Mouse (Mus musculus): ENCODE data around the gene Hmgn2. TPM values are rescaled to one million over a fixed set of nuclear protein-coding genes. Genes with fewer than 3 reads are reported as not detected.

Hmgn2 gene
- 100 to 1,000 TPM in 1 of 2 experiments, 10 to 100 TPM in 1; 92.3 to 109 TPM for total RNA-seq (2021)
- polyA plus RNA-seq (2012; rRNA removed) = 23.1 and 59.6 TPM in 2 replicates
- long read RNA-seq, transcript Hmgn2-203 (6 exons, 1,265 nt) = major isoform, 131 of 138 reads
- long read RNA-seq, partial matches to known transcripts = 1 of 138 reads
- long read RNA-seq, other reads (novel, unspliced or antisense) = 3 of 138 reads

DNA sequence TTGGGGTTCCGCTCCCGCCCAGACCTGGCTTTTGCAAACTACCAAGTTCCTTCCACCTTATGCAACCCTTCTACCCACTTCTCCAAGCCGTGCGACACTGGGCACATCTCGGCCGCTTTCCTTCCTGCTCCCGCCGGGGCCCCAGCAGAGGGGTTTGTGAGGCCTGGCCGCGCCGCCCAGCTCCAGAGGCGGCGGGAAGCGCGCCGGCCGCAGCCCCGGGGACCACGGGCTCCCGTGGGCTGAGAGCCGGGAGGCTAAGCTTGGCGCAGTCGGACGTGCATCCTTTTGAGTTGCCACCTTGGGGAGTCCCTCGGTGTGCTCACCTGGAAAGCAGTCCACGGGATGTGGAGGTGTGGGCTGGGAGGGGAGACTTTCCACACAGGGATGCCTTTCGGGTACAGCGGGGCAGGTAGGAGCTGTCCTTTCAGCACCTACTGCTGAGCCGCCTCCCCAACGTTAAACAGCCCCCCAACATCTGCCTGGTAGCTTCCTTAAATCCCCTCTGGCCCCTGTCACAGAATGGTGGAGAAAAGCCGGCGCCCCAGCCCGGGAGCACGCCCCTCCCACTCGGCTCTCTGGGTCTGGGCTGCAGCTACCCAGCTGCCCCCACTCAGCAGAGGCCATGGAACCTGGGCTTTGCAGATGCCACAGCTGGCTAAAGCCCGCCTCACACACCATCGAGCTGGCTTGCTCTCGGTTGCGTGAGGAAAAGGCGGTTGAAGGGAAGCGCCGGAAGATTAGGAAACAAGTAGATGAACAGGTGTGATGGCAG, at the start of gene Hmgn2:
Gene Hmgn2 (minus strand): TSS at position 501 of the 772 bp plus-strand sequence.
- Histone ChIP-seq H3K27ac (peak within 1 kb of the TSS; percentile 97), H3K4me3 (peak within 1 kb of the TSS; percentile 99), H3K79me2 (replicated peaks; ENCODE audit: control insufficient read depth, insufficient read depth, low read length) (no peaks in the 10 kb centered on the region), H3K9ac (ENCODE audit: low read depth, low read length) (peak within 1 kb of the TSS; percentile 88), H3K4me1 (ENCODE audit: control insufficient read depth, insufficient read depth, low read length) (no peaks in the 10 kb centered on the region), H3K36me3 (ENCODE audit: control insufficient read depth, insufficient read depth, low read length) (peaks cover 7% of the 10 kb centered on the region), H3K27me3 (ENCODE audit: control insufficient read depth, insufficient read depth, low read length) (no peaks in the 10 kb centered on the region)
- whole genome bisulfite sequencing = under 1% methylated on average over 42 of the region's 42 CpGs
- intact Hi-C loops (cut with DNase I) = loop anchor here (2.0 kb wide), 1 partner anchor 32 kb away; the partner anchor contains the start of gene Dhdds
- TF ChIP-seq EP300 (IDR thresholded peaks at IDR 0.05; ENCODE audit: insufficient read depth, low read depth, low read length) (no peak), POLR2A (IDR thresholded peaks at IDR 0.05; ENCODE audit: insufficient read depth, low read depth, low read length) (no peak), CTCF (IDR thresholded peaks at IDR 0.05) (no peak)
- peak in 1 of 2 experiments; percentile 56 for DNase-seq

DNA sequence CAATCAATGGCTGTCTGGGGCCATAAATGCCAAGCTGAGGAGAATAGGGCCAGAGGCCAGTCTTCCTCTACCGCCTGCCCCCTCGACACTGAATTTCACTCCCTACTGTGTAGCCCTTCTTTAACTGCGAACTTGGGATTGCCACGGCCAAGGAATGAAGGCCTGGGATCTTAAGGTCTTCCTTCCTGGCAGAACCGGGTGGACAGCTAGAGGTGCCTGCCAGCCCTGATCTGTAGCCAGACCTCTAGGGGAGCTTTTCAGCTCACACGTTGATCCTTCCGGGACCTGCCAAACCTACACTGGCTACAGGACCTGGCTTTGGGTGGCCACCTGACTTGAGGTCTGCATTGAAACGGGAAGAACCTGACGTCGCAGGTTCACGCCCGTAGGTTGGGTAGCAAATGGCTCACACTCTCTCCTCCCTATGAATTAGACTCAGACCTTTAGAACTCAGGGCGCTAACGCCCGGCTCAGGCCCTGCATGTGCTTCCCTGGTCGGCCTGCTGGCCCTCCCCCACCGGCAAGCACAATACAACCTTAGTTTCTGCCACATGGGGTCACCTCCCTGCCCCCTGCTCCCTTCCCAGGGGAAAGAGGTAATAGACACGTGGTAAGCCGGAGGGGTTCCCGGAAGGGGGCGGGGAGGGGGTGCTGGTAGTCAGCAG, 48.9 kb upstream of the Hmgn2 start:
- Histone ChIP-seq H3K4me3 (no peak overlapping the region), H3K27me3 (ENCODE audit: control insufficient read depth, insufficient read depth, low read length) (peaks cover 11% of the 10 kb centered on the region), H3K4me1 (ENCODE audit: control insufficient read depth, insufficient read depth, low read length) (no peaks in the 10 kb centered on the region), H3K27ac (no peak overlapping the region), H3K9ac (ENCODE audit: low read depth, low read length) (no peak overlapping the region), H3K79me2 (replicated peaks; ENCODE audit: control insufficient read depth, insufficient read depth, low read length) (no peaks in the 10 kb centered on the region), H3K36me3 (ENCODE audit: control insufficient read depth, insufficient read depth, low read length) (no peaks in the 10 kb centered on the region)
- TF ChIP-seq POLR2A (IDR thresholded peaks at IDR 0.05; ENCODE audit: insufficient read depth, low read depth, low read length) (no peak), CTCF (IDR thresholded peaks at IDR 0.05) (no peak), EP300 (IDR thresholded peaks at IDR 0.05; ENCODE audit: insufficient read depth, low read depth, low read length) (no peak)
- DNase-seq = no peak
- intact Hi-C loops (cut with DNase I) = no loop called here
- WGBS = 5% methylated on average over 21 of the region's 21 CpGs

DNA sequence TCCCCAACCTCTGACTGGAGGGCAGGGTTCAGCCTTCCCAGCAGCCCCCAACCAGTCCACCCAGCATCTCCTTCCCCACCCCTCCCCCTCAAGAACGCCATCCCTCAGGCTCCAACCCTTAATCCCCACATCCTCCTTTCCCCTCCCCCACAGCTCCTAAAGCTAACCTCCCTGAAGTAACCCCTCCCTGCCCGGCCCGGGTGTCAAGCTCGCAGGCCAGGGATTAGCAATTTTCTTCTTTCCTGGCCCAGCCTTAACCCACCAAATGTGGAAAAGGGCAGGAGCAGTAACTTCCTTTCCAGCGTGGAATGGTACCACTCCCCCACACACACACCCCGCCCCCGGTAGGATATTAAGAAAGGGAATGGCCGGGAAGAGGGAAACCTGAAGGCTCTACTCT, 48.3 kb upstream of the Hmgn2 start:
- 6% methylated on average over 8 of the region's 8 CpGs for WGBS
- peaks cover 11% of the 10 kb centered on the region for H3K27me3 ChIP-seq (ENCODE audit: control insufficient read depth, insufficient read depth, low read length)
- intact Hi-C loops (cut with DNase I) = no loop called here
- DNase-seq = no peak
- H3K36me3 ChIP-seq (ENCODE audit: control insufficient read depth, insufficient read depth, low read length) = no peaks in the 10 kb centered on the region
- no peaks in the 10 kb centered on the region for H3K79me2 ChIP-seq (replicated peaks; ENCODE audit: control insufficient read depth, insufficient read depth, low read length)
- no peak overlapping the region for H3K27ac ChIP-seq
- no peaks in the 10 kb centered on the region for H3K4me1 ChIP-seq (ENCODE audit: control insufficient read depth, insufficient read depth, low read length)
- no peak for TF ChIP-seq POLR2A (IDR thresholded peaks at IDR 0.05; ENCODE audit: insufficient read depth, low read depth, low read length)
- TF ChIP-seq CTCF (IDR thresholded peaks at IDR 0.05) = no peak
- TF ChIP-seq EP300 (IDR thresholded peaks at IDR 0.05; ENCODE audit: insufficient read depth, low read depth, low read length) = no peak
- no peak overlapping the region for H3K9ac ChIP-seq (ENCODE audit: low read depth, low read length)
- H3K4me3 ChIP-seq = no peak overlapping the region

DNA sequence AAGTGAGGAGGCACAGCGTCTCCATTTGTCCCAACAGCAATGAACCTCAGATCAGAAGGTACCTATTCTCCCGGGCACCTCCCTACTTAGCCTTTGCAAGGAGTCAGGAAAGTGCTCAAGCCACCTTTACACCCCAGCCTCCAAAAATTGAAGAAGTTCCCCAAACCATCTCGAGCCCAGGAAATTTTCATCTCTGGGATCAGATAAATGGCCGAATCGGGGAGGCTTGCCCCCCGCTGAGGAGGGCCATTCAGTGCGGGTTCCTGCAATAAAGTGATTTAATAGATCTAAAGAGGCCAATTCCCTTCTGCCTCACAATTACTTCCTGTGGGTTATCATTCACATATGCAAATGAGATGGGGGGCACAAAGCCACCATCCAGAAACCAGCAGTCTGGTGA, 47.8 kb upstream of the Hmgn2 start:
- intact Hi-C loops (cut with DNase I) = no loop called here
- H3K4me1 ChIP-seq (ENCODE audit: control insufficient read depth, insufficient read depth, low read length) = no peaks in the 10 kb centered on the region

DNA sequence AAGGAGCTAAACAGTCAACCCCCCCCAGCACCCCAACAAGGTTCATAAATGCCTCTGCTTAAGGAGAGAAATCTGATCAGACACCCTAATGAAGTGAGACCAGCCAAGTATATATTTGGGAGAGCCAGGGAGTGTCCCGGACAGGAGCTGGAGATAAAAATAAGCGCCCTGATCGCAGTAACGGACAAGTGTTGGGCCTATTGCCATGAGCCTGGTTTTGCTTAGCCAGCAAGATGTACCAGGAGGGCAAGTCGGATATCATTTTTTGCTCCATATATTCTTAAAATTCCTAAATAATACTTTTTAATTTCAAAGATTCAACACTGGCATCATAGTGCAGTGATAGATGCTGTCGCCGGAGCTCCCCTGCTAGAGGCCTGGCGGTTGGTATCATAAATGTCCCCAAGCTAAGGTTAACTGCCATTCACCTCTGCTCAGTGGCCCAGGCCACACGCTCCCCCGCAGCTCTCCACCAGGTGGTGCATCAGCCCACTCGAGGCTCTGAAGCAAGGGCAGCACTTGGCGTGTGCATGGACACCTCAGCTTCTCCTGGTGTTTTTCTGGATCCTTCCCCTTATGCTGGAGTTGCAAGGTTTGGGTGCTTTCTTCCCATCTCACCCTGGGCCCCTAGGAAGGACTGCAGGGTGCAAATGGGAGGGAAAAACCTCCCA, 44.5 kb upstream of the Hmgn2 start:
- Histone ChIP-seq H3K27ac (no peak overlapping the region), H3K27me3 (ENCODE audit: control insufficient read depth, insufficient read depth, low read length) (peaks cover 5% of the 10 kb centered on the region), H3K4me3 (no peak overlapping the region), H3K9ac (ENCODE audit: low read depth, low read length) (no peak overlapping the region), H3K4me1 (ENCODE audit: control insufficient read depth, insufficient read depth, low read length) (no peaks in the 10 kb centered on the region), H3K79me2 (replicated peaks; ENCODE audit: control insufficient read depth, insufficient read depth, low read length) (no peaks in the 10 kb centered on the region), H3K36me3 (ENCODE audit: control insufficient read depth, insufficient read depth, low read length) (no peaks in the 10 kb centered on the region)
- DNase-seq = peak in 1 of 2 experiments; percentile 26
- WGBS = 40% methylated on average over 12 of the region's 12 CpGs
- intact Hi-C loops (cut with DNase I) = no loop called here
- peak; percentile 47 for TF ChIP-seq CTCF (IDR thresholded peaks at IDR 0.05)
- no peak for TF ChIP-seq POLR2A (IDR thresholded peaks at IDR 0.05; ENCODE audit: insufficient read depth, low read depth, low read length)
- TF ChIP-seq EP300 (IDR thresholded peaks at IDR 0.05; ENCODE audit: insufficient read depth, low read depth, low read length) = no peak

More for the DNA sequence above, 47.8 kb upstream of the Hmgn2 start:
- H3K4me3 ChIP-seq = no peak overlapping the region
- H3K36me3 ChIP-seq (ENCODE audit: control insufficient read depth, insufficient read depth, low read length) = no peaks in the 10 kb centered on the region
- TF ChIP-seq POLR2A (IDR thresholded peaks at IDR 0.05; ENCODE audit: insufficient read depth, low read depth, low read length) = no peak
- no peak for TF ChIP-seq CTCF (IDR thresholded peaks at IDR 0.05)
- no peak for TF ChIP-seq EP300 (IDR thresholded peaks at IDR 0.05; ENCODE audit: insufficient read depth, low read depth, low read length)
- no peak overlapping the region for H3K9ac ChIP-seq (ENCODE audit: low read depth, low read length)
- no peak overlapping the region for H3K27ac ChIP-seq
- no peaks in the 10 kb centered on the region for H3K79me2 ChIP-seq (replicated peaks; ENCODE audit: control insufficient read depth, insufficient read depth, low read length)
- no peak for DNase-seq
- 19% methylated on average over 7 of the region's 7 CpGs for WGBS
- H3K27me3 ChIP-seq (ENCODE audit: control insufficient read depth, insufficient read depth, low read length) = peaks cover 11% of the 10 kb centered on the region
